Mouse (Mus musculus): ENCODE measurements around the gene Cdc20b. TPM values are rescaled to one million over a fixed set of nuclear protein-coding genes. Genes with fewer than 3 reads are reported as not detected.
A peak's percentile ranks its signal among the peaks of the same experiment; 100 is the strongest.

Gene Cdc20b
- not detected in 2 replicates for polyA plus RNA-seq (2016; fragmentation: Nextera tagmentation; extraction: Ambion mirVana)

GRCm38 (mm10) chr13:113034950-113035421 lies at the start of gene Cdc20b:
Cdc20b (plus strand) TSS chr13:113035111.
- WGBS: under 1% methylated on average over 46 of the region's 46 CpGs
- Histone ChIP-seq H3K4me1 (peaks cover 34% of the 10 kb centered on the region), H3K9me3 (replicated peaks) (no peaks in the 10 kb centered on the region), H3K27ac (0 out of 2 replicates have a peak within 1 kb of the TSS, but pooled peaks have one; percentile 39), H3K4me3 (peak within 1 kb of the TSS; percentile 66), H3K27me3 (ENCODE audit: low read depth, poor library complexity, severe bottlenecking) (peaks cover 44% of the 10 kb centered on the region), H3K36me3 (no peaks in the 10 kb centered on the region)
- peak; percentile 62 for DNase-seq (ENCODE audit: low spot score)

GRCm38 (mm10) chr13:112985605-112986450 lies 49.1 kb upstream of the Cdc20b start:
- peak; percentile 50 for DNase-seq (ENCODE audit: low spot score)
- H3K4me1 ChIP-seq: peaks cover 62% of the 10 kb centered on the region
- no peaks in the 10 kb centered on the region for H3K36me3 ChIP-seq
- H3K27ac ChIP-seq: no peak overlapping the region
- H3K4me3 ChIP-seq: peak overlapping the region; percentile 57; the same call in 1 of the 2 replicates
- H3K9me3 ChIP-seq (replicated peaks): no peaks in the 10 kb centered on the region
- WGBS: 4% methylated on average over 18 of the region's 18 CpGs
- H3K27me3 ChIP-seq (ENCODE audit: low read depth, poor library complexity, severe bottlenecking): peaks cover 66% of the 10 kb centered on the region

- no peak overlapping the region for H3K27ac ChIP-seq
- no peak for DNase-seq (ENCODE audit: low spot score)
- H3K4me1 ChIP-seq: peaks cover 62% of the 10 kb centered on the region
- H3K9me3 ChIP-seq (replicated peaks): no peaks in the 10 kb centered on the region
- peak overlapping the region; percentile 57 for H3K4me3 ChIP-seq
- H3K27me3 ChIP-seq (ENCODE audit: low read depth, poor library complexity, severe bottlenecking): peaks cover 73% of the 10 kb centered on the region
- H3K36me3 ChIP-seq: no peaks in the 10 kb centered on the region
- WGBS: under 1% methylated on average over 17 of the region's 17 CpGs
These were observed 48.4 kb upstream of the Cdc20b start for GRCm38 (mm10) chr13:112986451-112986950.

- peak within 1 kb of the TSS; percentile 57 for H3K4me3 ChIP-seq
- H3K27me3 ChIP-seq (ENCODE audit: low read depth, poor library complexity, severe bottlenecking): peaks cover 81% of the 10 kb centered on the region
- DNase-seq (ENCODE audit: low spot score): peak; percentile 92
- no peaks in the 10 kb centered on the region for H3K36me3 ChIP-seq
- no peaks in the 10 kb centered on the region for H3K9me3 ChIP-seq (replicated peaks)
- peaks cover 62% of the 10 kb centered on the region for H3K4me1 ChIP-seq
- under 1% methylated on average over 47 of the region's 47 CpGs for WGBS
- no peak within 1 kb of the TSS for H3K27ac ChIP-seq
These were observed 47.4 kb upstream of the Cdc20b start, which contains the start of gene Ccno for GRCm38 (mm10) chr13:112987532-112987943. Ccno (plus strand) TSS chr13:112987802.

- no peak overlapping the region for H3K27ac ChIP-seq
- under 1% methylated on average over 39 of the region's 39 CpGs for WGBS
These were observed 46.9 kb upstream of the Cdc20b start for GRCm38 (mm10) chr13:112987991-112988390.

GRCm38 (mm10) chr13:112988866-112989265 lies 46.0 kb upstream of the Cdc20b start:
- Histone ChIP-seq H3K27me3 (ENCODE audit: low read depth, poor library complexity, severe bottlenecking) (peaks cover 95% of the 10 kb centered on the region), H3K4me1 (peaks cover 61% of the 10 kb centered on the region), H3K27ac (no peak overlapping the region), H3K9me3 (replicated peaks) (no peaks in the 10 kb centered on the region), H3K4me3 (peak overlapping the region; percentile 57), H3K36me3 (no peaks in the 10 kb centered on the region)
- peak; percentile 63 for DNase-seq (ENCODE audit: low spot score)
- 2% methylated on average over 19 of the region's 19 CpGs for WGBS

More at GRCm38 (mm10) chr13:112987991-112988390, 46.9 kb upstream of the Cdc20b start:
- no peaks in the 10 kb centered on the region for H3K36me3 ChIP-seq
- H3K4me1 ChIP-seq: peaks cover 59% of the 10 kb centered on the region
- DNase-seq (ENCODE audit: low spot score): peak; percentile 70
- H3K4me3 ChIP-seq: peak overlapping the region; percentile 57
- no peaks in the 10 kb centered on the region for H3K9me3 ChIP-seq (replicated peaks)
- H3K27me3 ChIP-seq (ENCODE audit: low read depth, poor library complexity, severe bottlenecking): peaks cover 86% of the 10 kb centered on the region

- WGBS: 2% methylated on average over 23 of the region's 23 CpGs
- Histone ChIP-seq H3K27ac (no peak overlapping the region), H3K27me3 (ENCODE audit: low read depth, poor library complexity, severe bottlenecking) (peaks cover 96% of the 10 kb centered on the region), H3K4me1 (peaks cover 67% of the 10 kb centered on the region), H3K9me3 (replicated peaks) (no peaks in the 10 kb centered on the region), H3K4me3 (peak overlapping the region; percentile 30), H3K36me3 (no peaks in the 10 kb centered on the region)
- peak; percentile 63 for DNase-seq (ENCODE audit: low spot score)
These were observed 45.4 kb upstream of the Cdc20b start for GRCm38 (mm10) chr13:112989541-112989940.

GRCm38 (mm10) chr13:112990346-112990745 lies 44.6 kb upstream of the Cdc20b start:
- Histone ChIP-seq H3K27me3 (ENCODE audit: low read depth, poor library complexity, severe bottlenecking) (peaks cover 98% of the 10 kb centered on the region), H3K4me1 (peaks cover 67% of the 10 kb centered on the region), H3K27ac (no peak overlapping the region), H3K9me3 (replicated peaks) (no peaks in the 10 kb centered on the region), H3K36me3 (no peaks in the 10 kb centered on the region), H3K4me3 (no peak overlapping the region)
- 15% methylated on average over 4 of the region's 4 CpGs for WGBS
- no peak for DNase-seq (ENCODE audit: low spot score)

- H3K9me3 ChIP-seq (replicated peaks): no peaks in the 10 kb centered on the region
- H3K27ac ChIP-seq: no peak within 1 kb of the TSS
- H3K4me1 ChIP-seq: peaks cover 39% of the 10 kb centered on the region
- WGBS: under 1% methylated on average over 63 of the region's 63 CpGs
- H3K36me3 ChIP-seq: no peaks in the 10 kb centered on the region
- H3K27me3 ChIP-seq (ENCODE audit: low read depth, poor library complexity, severe bottlenecking): peaks cover 98% of the 10 kb centered on the region
- DNase-seq (ENCODE audit: low spot score): peak; percentile 61
- H3K4me3 ChIP-seq: peak within 1 kb of the TSS; percentile 56
These were observed 41.3 kb upstream of the Cdc20b start, which contains the start of gene Mcidas for GRCm38 (mm10) chr13:112993531-112994152. Mcidas (plus strand) TSS chr13:112993845.

GRCm38 (mm10) chr13:112994191-112994590 lies 40.7 kb upstream of the Cdc20b start:
- H3K36me3 ChIP-seq: no peaks in the 10 kb centered on the region
- under 1% methylated on average over 25 of the region's 25 CpGs for WGBS
- peaks cover 98% of the 10 kb centered on the region for H3K27me3 ChIP-seq (ENCODE audit: low read depth, poor library complexity, severe bottlenecking)
- H3K27ac ChIP-seq: no peak overlapping the region
- no peaks in the 10 kb centered on the region for H3K9me3 ChIP-seq (replicated peaks)
- H3K4me1 ChIP-seq: peaks cover 38% of the 10 kb centered on the region
- DNase-seq (ENCODE audit: low spot score): peak; percentile 71
- H3K4me3 ChIP-seq: peak overlapping the region; percentile 56

GRCm38 (mm10) chr13:112996407-112996806 lies 38.5 kb upstream of the Cdc20b start:
- DNase-seq (ENCODE audit: low spot score): no peak
- WGBS: 72% methylated on average over 4 of the region's 4 CpGs
- Histone ChIP-seq H3K27me3 (ENCODE audit: low read depth, poor library complexity, severe bottlenecking) (peaks cover 96% of the 10 kb centered on the region), H3K36me3 (no peaks in the 10 kb centered on the region), H3K4me3 (no peak overlapping the region), H3K27ac (no peak overlapping the region), H3K4me1 (peaks cover 23% of the 10 kb centered on the region), H3K9me3 (replicated peaks) (no peaks in the 10 kb centered on the region)

- Histone ChIP-seq H3K27me3 (ENCODE audit: low read depth, poor library complexity, severe bottlenecking) (peaks cover 88% of the 10 kb centered on the region), H3K9me3 (replicated peaks) (no peaks in the 10 kb centered on the region), H3K36me3 (no peaks in the 10 kb centered on the region), H3K4me1 (peaks cover 23% of the 10 kb centered on the region), H3K27ac (no peak overlapping the region), H3K4me3 (no peak overlapping the region)
- WGBS: 65% methylated on average over 6 of the region's 6 CpGs
- no peak for DNase-seq (ENCODE audit: low spot score)
These were observed 37.5 kb upstream of the Cdc20b start for GRCm38 (mm10) chr13:112997369-112997768.
